Mouse (Mus musculus) E14TG2a.4 (cell line): Measurements from ENCODE around the gene Mllt11.

Experiments
- H3K27me3 ChIP-seq: 2 replicates; pipeline ENCODE4 v1.6.1; 2014; ENCODE audit warnings: low read length, control low read depth; ENCODE audit not compliant: insufficient read depth
- H3K36me3 ChIP-seq: 2 replicates; pipeline ENCODE4 v1.6.1; 2014; ENCODE audit warnings: low read length, control low read depth; ENCODE audit not compliant: insufficient read depth
- H3K4me1 ChIP-seq: replicated peaks from 2 replicates; pipeline ENCODE4 v1.6.1; 2014; ENCODE audit warnings: low read depth, low read length, control low read depth
- H3K4me3 ChIP-seq: replicated peaks from 2 replicates; pipeline ENCODE4 v1.5.1; 2014; ENCODE audit warnings: mild to moderate bottlenecking, low read length
- H3K9me3 ChIP-seq: 2 replicates; pipeline ENCODE4 v1.6.1; 2014; ENCODE audit warnings: low read length, control low read depth
- CTCF ChIP-seq: conservative IDR thresholded peaks from 2 replicates; pipeline ENCODE4 v1.5.1; 2014; ENCODE audit warnings: low read length
- NANOG ChIP-seq: IDR thresholded peaks from 2 replicates; pipeline ENCODE4 v1.6.1; 2014; ENCODE audit warnings: borderline replicate concordance, low read length, mixed read lengths
- POU5F1 ChIP-seq: IDR thresholded peaks from 2 replicates; pipeline ENCODE4 v1.6.1; 2014; ENCODE audit warnings: low read length, borderline replicate concordance

The Mllt11 gene

GRCm38 (mm10) chr3:95184796-95185577 is 47.0 kb downstream of the Mllt11 start:
- no peaks in the 10 kb centered on the region for H3K4me1 ChIP-seq
- H3K9me3 ChIP-seq: no peaks in the 10 kb centered on the region
- TF ChIP-seq NANOG (no peak), POU5F1 (no peak), CTCF (no peak)
- no peaks in the 10 kb centered on the region for H3K27me3 ChIP-seq
- H3K36me3 ChIP-seq: peaks cover 90% of the 10 kb centered on the region
- H3K4me3 ChIP-seq: no peak overlapping the region

GRCm38 (mm10) chr3:95181841-95182240 is 50.1 kb downstream of the Mllt11 start:
- Histone ChIP-seq H3K36me3 (peaks cover 58% of the 10 kb centered on the region), H3K27me3 (no peaks in the 10 kb centered on the region), H3K9me3 (no peaks in the 10 kb centered on the region), H3K4me1 (peaks cover 9% of the 10 kb centered on the region), H3K4me3 (no peak overlapping the region)
- no peak for TF ChIP-seq POU5F1

- no peak overlapping the region for H3K4me3 ChIP-seq
- H3K9me3 ChIP-seq: no peaks in the 10 kb centered on the region
- peaks cover 28% of the 10 kb centered on the region for H3K4me1 ChIP-seq
- TF ChIP-seq NANOG (no peak), POU5F1 (no peak), CTCF (no peak)
- 0 out of 2 replicates have a peak, but pooled peaks cover 2% of the 10 kb centered on the region for H3K27me3 ChIP-seq
- H3K36me3 ChIP-seq: peaks cover 40% of the 10 kb centered on the region
Observed at GRCm38 (mm10) chr3:95179890-95180289, 52.1 kb downstream of the Mllt11 start.

GRCm38 (mm10) chr3:95178948-95179347 is 53.0 kb downstream of the Mllt11 start:
- Histone ChIP-seq H3K9me3 (no peaks in the 10 kb centered on the region), H3K4me1 (peaks cover 34% of the 10 kb centered on the region), H3K36me3 (peaks cover 30% of the 10 kb centered on the region), H3K27me3 (peaks cover 4% of the 10 kb centered on the region), H3K4me3 (no peak overlapping the region)
- TF ChIP-seq NANOG: no peak
- TF ChIP-seq CTCF: no peak
- no peak for TF ChIP-seq POU5F1

GRCm38 (mm10) chr3:95177583-95177982 is 54.4 kb downstream of the Mllt11 start:
- Histone ChIP-seq H3K9me3 (no peaks in the 10 kb centered on the region), H3K36me3 (peaks cover 17% of the 10 kb centered on the region), H3K27me3 (peaks cover 18% of the 10 kb centered on the region), H3K4me3 (no peak overlapping the region), H3K4me1 (peaks cover 39% of the 10 kb centered on the region)
- TF ChIP-seq NANOG: no peak
- TF ChIP-seq CTCF: no peak
- TF ChIP-seq POU5F1: no peak

GRCm38 (mm10) chr3:95176500-95176899 is 55.5 kb downstream of the Mllt11 start:
- H3K4me1 ChIP-seq: peaks cover 44% of the 10 kb centered on the region
- peaks cover 28% of the 10 kb centered on the region for H3K27me3 ChIP-seq
- TF ChIP-seq CTCF: no peak
- TF ChIP-seq NANOG: no peak
- no peak for TF ChIP-seq POU5F1

GRCm38 (mm10) chr3:95174011-95174592 is 57.9 kb downstream of the Mllt11 start:
- peaks cover 44% of the 10 kb centered on the region for H3K4me1 ChIP-seq
- H3K27me3 ChIP-seq: peaks cover 46% of the 10 kb centered on the region
- TF ChIP-seq CTCF: peak; percentile 94
- no peak for TF ChIP-seq POU5F1
- peaks cover 31% of the 10 kb centered on the region for H3K36me3 ChIP-seq
- H3K9me3 ChIP-seq: no peaks in the 10 kb centered on the region
- peak overlapping the region; percentile 75 for H3K4me3 ChIP-seq

More at GRCm38 (mm10) chr3:95176500-95176899, 55.5 kb downstream of the Mllt11 start:
- H3K9me3 ChIP-seq: no peaks in the 10 kb centered on the region
- H3K36me3 ChIP-seq: peaks cover 14% of the 10 kb centered on the region
- H3K4me3 ChIP-seq: no peak overlapping the region

GRCm38 (mm10) chr3:95173256-95173949 is 58.6 kb downstream of the Mllt11 start:
- peaks cover 44% of the 10 kb centered on the region for H3K4me1 ChIP-seq
- peaks cover 46% of the 10 kb centered on the region for H3K27me3 ChIP-seq
- H3K36me3 ChIP-seq: peaks cover 38% of the 10 kb centered on the region
- no peaks in the 10 kb centered on the region for H3K9me3 ChIP-seq
- peak overlapping the region; percentile 75 for H3K4me3 ChIP-seq
- no peak for TF ChIP-seq CTCF
- no peak for TF ChIP-seq NANOG
